Mouse (Mus musculus) bone marrow, adult 2 months (tissue): Measurements from ENCODE around the gene Wdr86.

ENCODE experiments used
- CTCF ChIP-seq: fragments of 200-500 bp; IDR thresholded peaks from 2 replicates; pipeline ENCODE4 v1.5.1; 2011; ENCODE audit warnings: low read length, control low read depth; ENCODE audit not compliant: control insufficient read depth, insufficient read depth
- POLR2A ChIP-seq: fragments of 200-500 bp; IDR thresholded peaks from 2 replicates; pipeline ENCODE4 v1.6.1; 2011; ENCODE audit warnings: low read depth, mild to moderate bottlenecking, control low read depth, low read length, borderline replicate concordance; ENCODE audit not compliant: control insufficient read depth

GRCm38 (mm10) chr5:24704615-24705014 is 25.9 kb downstream of the Wdr86 start:
- TF ChIP-seq CTCF = no peak
- no peak for TF ChIP-seq POLR2A
